Mouse (Mus musculus) brain, embryonic 14.5 days (tissue): ENCODE measurements around the gene Ptp4a2.

Experiments
- CTCF ChIP-seq: fragments of 200-500 bp; IDR thresholded peaks from 2 replicates; pipeline ENCODE4 v1.5.1; 2012; ENCODE audit warnings: inconsistent platforms, mild to moderate bottlenecking, moderate library complexity, borderline replicate concordance; ENCODE audit not compliant: insufficient read depth, insufficient read length; ENCODE audit errors: extremely low read depth
- POLR2A ChIP-seq: fragments of 200-500 bp; IDR thresholded peaks from 2 replicates; pipeline ENCODE4 v1.6.1; 2012; ENCODE audit warnings: mild to moderate bottlenecking, inconsistent platforms, borderline replicate concordance; ENCODE audit not compliant: poor library complexity, insufficient read depth, insufficient read length, severe bottlenecking; ENCODE audit errors: extremely low read depth

DNA sequence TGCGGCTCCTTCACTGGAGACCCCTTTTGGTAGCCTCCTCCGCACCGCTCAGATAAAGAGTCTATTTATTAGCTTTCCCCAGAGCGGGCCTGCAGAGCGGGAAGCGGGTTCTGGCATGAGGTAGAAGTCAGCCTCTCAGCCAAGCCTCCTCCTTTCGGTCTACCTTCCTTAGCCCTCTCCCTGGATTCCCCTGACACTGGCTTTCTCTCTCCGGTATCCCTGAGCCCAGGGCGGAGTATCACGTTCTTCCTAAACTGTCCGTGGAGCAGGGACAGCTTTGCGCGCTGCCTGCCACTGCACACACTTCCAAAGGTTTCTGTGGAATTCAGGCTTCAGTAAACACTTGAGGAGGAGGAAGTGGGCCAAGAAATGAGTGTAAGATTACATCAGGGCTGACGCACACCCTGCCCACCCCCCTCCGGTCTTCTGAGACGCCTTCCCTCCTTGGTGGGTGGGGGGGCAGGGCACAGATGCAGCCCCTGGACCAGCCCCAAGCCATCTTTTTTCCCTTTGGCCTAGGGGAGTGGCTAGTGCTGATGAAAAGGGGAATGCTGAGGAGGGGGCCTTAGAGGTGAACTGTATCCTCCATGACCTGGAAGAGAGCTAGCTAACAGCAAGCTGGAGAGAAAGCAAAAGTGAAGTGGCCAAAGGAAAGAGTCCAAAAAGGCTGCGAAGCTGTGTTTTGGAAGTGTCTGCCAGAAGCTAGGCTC lies 15.7 kb upstream of the Ptp4a2 start:
- no peak for TF ChIP-seq CTCF
- no peak for TF ChIP-seq POLR2A
